Mouse (Mus musculus) stomach, embryonic 16.5 days (tissue): ENCODE data around the gene Gm49405. TPM values are rescaled to one million over a fixed set of nuclear protein-coding genes. Genes with fewer than 3 reads are reported as not detected.
A peak's percentile ranks its signal among the peaks of the same experiment; 100 is the strongest.

ENCODE experiments used
- ATAC-seq: fragments of 200-750 bp; cut with Nextera tagmentation; 2 replicates; pipeline ENCODE4 v1.8.0; 2017; ENCODE audit warnings: moderate number of reproducible peaks, moderate TSS enrichment; ENCODE audit not compliant: insufficient read depth, low FRiP score
- H3K27ac ChIP-seq: fragments of 300-500 bp; sonication (generic); 2 replicates; pipeline ENCODE4 v1.5.1; 2014; ENCODE audit warnings: low read length
- H3K27me3 ChIP-seq: fragments of 300-500 bp; sonication (generic); 2 replicates; pipeline ENCODE4 v1.6.1; 2014; ENCODE audit warnings: low read length, control low read depth, mixed read lengths; ENCODE audit not compliant: control insufficient read depth, insufficient read depth
- H3K36me3 ChIP-seq: fragments of 300-500 bp; sonication (generic); 2 replicates; pipeline ENCODE4 v1.6.1; 2014; ENCODE audit warnings: low read length; ENCODE audit not compliant: control insufficient read depth, insufficient read depth
- H3K4me1 ChIP-seq: fragments of 300-500 bp; sonication (generic); 2 replicates; pipeline ENCODE4 v1.6.1; 2014; ENCODE audit warnings: low read length, control low read depth, mixed read lengths; ENCODE audit not compliant: control insufficient read depth, insufficient read depth
- H3K4me2 ChIP-seq: fragments of 300-500 bp; sonication (generic); 2 replicates; pipeline ENCODE4 v1.6.1; 2014; ENCODE audit warnings: low read depth, low read length, mixed read lengths
- H3K4me3 ChIP-seq: fragments of 300-500 bp; sonication (generic); replicated peaks from 2 replicates; pipeline ENCODE4 v1.5.1; 2014; ENCODE audit warnings: mild to moderate bottlenecking, low read length
- H3K9ac ChIP-seq: fragments of 300-500 bp; sonication (generic); 2 replicates; pipeline ENCODE4 v1.6.1; 2014; ENCODE audit warnings: low read length
- H3K9me3 ChIP-seq: fragments of 300-500 bp; sonication (generic); replicated peaks from 2 replicates; pipeline ENCODE4 v1.6.1; 2016; ENCODE audit warnings: low read length, control low read depth; ENCODE audit not compliant: control insufficient read depth
- WGBS: fragments of 180-500 bp; shearing (Covaris S2); extraction: QIAGEN DNeasy Blood & Tissue Kit; methylation state at CpG from one replicate; pipeline ENCODE4 v1.1.7; 2014; 5-methylcytosine and 5-hydroxymethylcytosine counted together
- polyA plus RNA-seq: library from polyadenylated mRNA; unstranded; fragments of >200 nt; fragmentation: Nextera tagmentation; extraction: Ambion mirVana; gene quantifications from 2 replicates; pipeline ENCODE4 v1.2.1, GENCODE M21; 2015

The Gm49405 gene
- polyA plus RNA-seq, 1 experiment from 2014 or later = 2.8 TPM

GRCm38 (mm10) chr19:3992416-3992815 lies 8.0 kb upstream of the Gm49405 start, which contains the start of gene Tbx10:
Gene Tbx10 (plus strand): TSS chr19:3992752.
- H3K27me3 ChIP-seq = no peaks in the 10 kb centered on the region
- no peak within 1 kb of the TSS for H3K4me3 ChIP-seq
- H3K9ac ChIP-seq = no peak within 1 kb of the TSS
- H3K36me3 ChIP-seq = no peaks in the 10 kb centered on the region
- no peaks in the 10 kb centered on the region for H3K4me1 ChIP-seq
- no peaks in the 10 kb centered on the region for H3K9me3 ChIP-seq
- no peak for ATAC-seq
- H3K27ac ChIP-seq = no peak within 1 kb of the TSS
- no peak within 1 kb of the TSS for H3K4me2 ChIP-seq
- 59% methylated on average over 5 of the region's 5 CpGs for WGBS

GRCm38 (mm10) chr19:3994932-3995331 lies 5.5 kb upstream of the Gm49405 start:
- H3K36me3 ChIP-seq = no peaks in the 10 kb centered on the region
- no peak overlapping the region for H3K4me3 ChIP-seq
- H3K4me2 ChIP-seq = no peak overlapping the region
- peaks cover 4% of the 10 kb centered on the region; the same call in 1 of the 2 replicates for H3K4me1 ChIP-seq
- no peak overlapping the region for H3K9ac ChIP-seq
- WGBS = 58% methylated on average over 6 of the region's 6 CpGs
- ATAC-seq = no peak
- H3K9me3 ChIP-seq = no peaks in the 10 kb centered on the region
- no peak overlapping the region for H3K27ac ChIP-seq
- H3K27me3 ChIP-seq = no peaks in the 10 kb centered on the region

- Histone ChIP-seq H3K27me3 (no peaks in the 10 kb centered on the region), H3K9me3 (no peaks in the 10 kb centered on the region), H3K36me3 (no peaks in the 10 kb centered on the region), H3K4me3 (no peak overlapping the region), H3K4me1 (peaks cover 4% of the 10 kb centered on the region; the same call in 1 of the 2 replicates), H3K4me2 (no peak overlapping the region), H3K27ac (no peak overlapping the region), H3K9ac (no peak overlapping the region)
- WGBS = 73% methylated on average over 3 of the region's 3 CpGs
- ATAC-seq = no peak
Observed at GRCm38 (mm10) chr19:3995505-3995904, 4.9 kb upstream of the Gm49405 start.

GRCm38 (mm10) chr19:3996106-3996505 lies 4.3 kb upstream of the Gm49405 start:
- no peaks in the 10 kb centered on the region for H3K27me3 ChIP-seq
- peaks cover 7% of the 10 kb centered on the region for H3K4me1 ChIP-seq
- H3K4me2 ChIP-seq = no peak overlapping the region
- ATAC-seq = no peak
- no peak overlapping the region for H3K9ac ChIP-seq
- no peaks in the 10 kb centered on the region for H3K9me3 ChIP-seq
- no peak overlapping the region for H3K4me3 ChIP-seq
- no peaks in the 10 kb centered on the region for H3K36me3 ChIP-seq
- WGBS = 65% methylated on average over 7 of the region's 7 CpGs
- H3K27ac ChIP-seq = no peak overlapping the region

GRCm38 (mm10) chr19:3996747-3997146 lies 3.7 kb upstream of the Gm49405 start:
- 75% methylated on average over 8 of the region's 8 CpGs for WGBS
- peaks cover 13% of the 10 kb centered on the region for H3K4me1 ChIP-seq

GRCm38 (mm10) chr19:3997231-3997630 lies 3.2 kb upstream of the Gm49405 start:
- peaks cover 14% of the 10 kb centered on the region for H3K4me1 ChIP-seq
- no peak overlapping the region for H3K4me3 ChIP-seq
- H3K36me3 ChIP-seq = no peaks in the 10 kb centered on the region
- H3K27ac ChIP-seq = no peak overlapping the region
- no peaks in the 10 kb centered on the region for H3K9me3 ChIP-seq
- H3K27me3 ChIP-seq = no peaks in the 10 kb centered on the region
- H3K4me2 ChIP-seq = no peak overlapping the region
- no peak overlapping the region for H3K9ac ChIP-seq
- WGBS = 49% methylated on average over 8 of the region's 8 CpGs
- no peak for ATAC-seq

More at GRCm38 (mm10) chr19:3996747-3997146, 3.7 kb upstream of the Gm49405 start:
- H3K27me3 ChIP-seq = no peaks in the 10 kb centered on the region
- no peaks in the 10 kb centered on the region for H3K36me3 ChIP-seq
- H3K4me2 ChIP-seq = no peak overlapping the region
- H3K4me3 ChIP-seq = no peak overlapping the region
- no peaks in the 10 kb centered on the region for H3K9me3 ChIP-seq
- no peak overlapping the region for H3K27ac ChIP-seq
- H3K9ac ChIP-seq = no peak overlapping the region
- ATAC-seq = no peak

GRCm38 (mm10) chr19:3998335-3998734 lies 2.1 kb upstream of the Gm49405 start:
- Histone ChIP-seq H3K4me3 (no peak overlapping the region), H3K36me3 (no peaks in the 10 kb centered on the region), H3K4me1 (peaks cover 16% of the 10 kb centered on the region), H3K9me3 (no peaks in the 10 kb centered on the region), H3K27me3 (no peaks in the 10 kb centered on the region), H3K4me2 (no peak overlapping the region), H3K9ac (no peak overlapping the region), H3K27ac (no peak overlapping the region)
- no peak for ATAC-seq
- WGBS = 70% methylated on average over 8 of the region's 8 CpGs

- H3K9ac ChIP-seq = peak overlapping the region; percentile 91
- peak overlapping the region; percentile 82 for H3K4me2 ChIP-seq
- 85% methylated on average over 9 of the region's 9 CpGs for WGBS
- no peaks in the 10 kb centered on the region for H3K36me3 ChIP-seq
- H3K9me3 ChIP-seq = no peaks in the 10 kb centered on the region
- no peak for ATAC-seq
- no peaks in the 10 kb centered on the region for H3K27me3 ChIP-seq
- peak overlapping the region; percentile 87 for H3K4me3 ChIP-seq
- H3K4me1 ChIP-seq = peaks cover 16% of the 10 kb centered on the region
- 0 out of 2 replicates have a peak overlapping the region, but pooled peaks have one; percentile 97 for H3K27ac ChIP-seq
Observed at GRCm38 (mm10) chr19:3999121-3999730, 1.2 kb upstream of the Gm49405 start.

- Histone ChIP-seq H3K27ac (peak overlapping the region; percentile 97), H3K36me3 (no peaks in the 10 kb centered on the region), H3K4me2 (peak overlapping the region; percentile 82), H3K27me3 (no peaks in the 10 kb centered on the region), H3K9me3 (no peaks in the 10 kb centered on the region), H3K9ac (peak overlapping the region; percentile 91), H3K4me3 (peak overlapping the region; percentile 87), H3K4me1 (peaks cover 16% of the 10 kb centered on the region)
- ATAC-seq = no peak
- WGBS = 11% methylated on average over 17 of the region's 17 CpGs
Observed at GRCm38 (mm10) chr19:4000949-4001525, 611 bp downstream of the Gm49405 start.
